Mouse (Mus musculus) limb, embryonic 15.5 days (tissue): ENCODE results near the gene Rpl10. TPM values are rescaled to one million over a fixed set of nuclear protein-coding genes. Genes with fewer than 3 reads are reported as not detected.

Experiments used
- microRNA-seq: library from miRNA; unstranded; fragments of <30 nt; microRNA quantifications from one replicate; pipeline ENCODE4, GENCODE M21; 2016
- polyA plus RNA-seq: library from polyadenylated mRNA; unstranded; fragments of >200 nt; fragmentation: Nextera tagmentation; extraction: Ambion mirVana; gene quantifications from 2 replicates; pipeline ENCODE4 v1.2.1, GENCODE M21; 2015

Rpl10 gene
- polyA plus RNA-seq, 1 experiment from 2014 or later: 811 TPM

Small RNA genes lying within 50 kb of the gene (microRNA-seq; reads per million reads assigned to microRNA genes)
- 0.61 reads per million for gene Mir7091
- gene Mir7092: not detected

Other genes with a start within 250 kb of the Rpl10 start
- gene Irak1, start 246.9 kb upstream of the Rpl10 start, polyA plus RNA-seq: 54.0 and 58.6 TPM in 2 replicates
- not detected in 2 replicates for gene Opn1mw, start 143.3 kb upstream of the Rpl10 start, polyA plus RNA-seq
- gene Mecp2, start 135.4 kb upstream of the Rpl10 start, polyA plus RNA-seq: 10.6 and 12.1 TPM in 2 replicates
- not detected in 2 replicates for gene Tex28, start 103.0 kb upstream of the Rpl10 start, polyA plus RNA-seq
- 0.08 TPM in 1 of 2 replicates, not detected in the other for gene Tktl1, start 93.6 kb upstream of the Rpl10 start, polyA plus RNA-seq
- gene Flna, start 21.0 kb upstream of the Rpl10 start, polyA plus RNA-seq: 228 and 248 TPM in 2 replicates
- gene Emd, start 16.1 kb upstream of the Rpl10 start, polyA plus RNA-seq: 24.8 and 29.0 TPM in 2 replicates
- 89.2 and 89.6 TPM in 2 replicates for gene Taz, start 11.1 kb downstream of the Rpl10 start, polyA plus RNA-seq
- gene Dnase1l1, start 11.5 kb downstream of the Rpl10 start, polyA plus RNA-seq: 17.3 and 20.2 TPM in 2 replicates
- 156 and 175 TPM in 2 replicates for gene Atp6ap1, start 26.3 kb downstream of the Rpl10 start, polyA plus RNA-seq
- gene Gdi1, start 34.2 kb downstream of the Rpl10 start, polyA plus RNA-seq: 203 and 211 TPM in 2 replicates
- gene Fam50a, start 42.2 kb downstream of the Rpl10 start, polyA plus RNA-seq: 62.6 and 67.7 TPM in 2 replicates
- 16.7 and 19.4 TPM in 2 replicates for gene Plxna3, start 58.3 kb downstream of the Rpl10 start, polyA plus RNA-seq
- 89.8 and 90.3 TPM in 2 replicates for gene Lage3, start 82.8 kb downstream of the Rpl10 start, polyA plus RNA-seq
- gene Ubl4a, start 102.4 kb downstream of the Rpl10 start, polyA plus RNA-seq: 72.6 and 75.4 TPM in 2 replicates
- gene Slc10a3, start 102.5 kb downstream of the Rpl10 start, polyA plus RNA-seq: 21.9 and 22.6 TPM in 2 replicates
- 43.8 and 47.4 TPM in 2 replicates for gene Fam3a, start 122.5 kb downstream of the Rpl10 start, polyA plus RNA-seq
- 20.1 and 21.3 TPM in 2 replicates for gene Ikbkg, start 122.5 kb downstream of the Rpl10 start, polyA plus RNA-seq
- gene G6pdx, start 158.4 kb downstream of the Rpl10 start, polyA plus RNA-seq: 66.8 and 67.2 TPM in 2 replicates
- gene Gm6880, start 210.6 kb downstream of the Rpl10 start, polyA plus RNA-seq: 1.1 and 2.2 TPM in 2 replicates